Mouse (Mus musculus) lung, embryonic 14.5 days (tissue): ENCODE measurements around the gene Atp6v1b1. TPM values are rescaled to one million over a fixed set of nuclear protein-coding genes. Genes with fewer than 3 reads are reported as not detected.
A peak's percentile ranks its signal among the peaks of the same experiment; 100 is the strongest.

Experiments used
- ATAC-seq: fragments of 200-750 bp; cut with Nextera tagmentation; 2 replicates; pipeline ENCODE4 v1.8.0; 2017; ENCODE audit warnings: mild to moderate bottlenecking, moderate TSS enrichment, moderate library complexity; ENCODE audit not compliant: insufficient read depth
- DNase-seq: peaks from one replicate; pipeline ENCODE4 v3.0.0-alpha.2; 2015
- H3K27ac ChIP-seq: fragments of 300-500 bp; sonication (generic); 2 replicates; pipeline ENCODE4 v1.5.1; 2014; ENCODE audit warnings: low read depth, mild to moderate bottlenecking, moderate library complexity
- H3K27me3 ChIP-seq: fragments of 300-500 bp; sonication (generic); 2 replicates; pipeline ENCODE4 v1.6.1; 2014; ENCODE audit warnings: low read length, control low read depth; ENCODE audit not compliant: insufficient read depth
- H3K36me3 ChIP-seq: fragments of 300-500 bp; sonication (generic); 2 replicates; pipeline ENCODE4 v1.6.1; 2014; ENCODE audit warnings: control low read depth; ENCODE audit not compliant: insufficient read depth
- H3K4me1 ChIP-seq: fragments of 300-500 bp; sonication (generic); 2 replicates; pipeline ENCODE4 v1.6.1; 2014; ENCODE audit warnings: antibody characterized with exemption, control low read depth; ENCODE audit not compliant: insufficient read depth
- H3K4me2 ChIP-seq: fragments of 300-500 bp; sonication (generic); 2 replicates; pipeline ENCODE4 v1.6.1; 2014; ENCODE audit warnings: mild to moderate bottlenecking
- H3K4me3 ChIP-seq: fragments of 300-500 bp; sonication (generic); 2 replicates; pipeline ENCODE4 v1.5.1; 2014; ENCODE audit warnings: low read depth, low read length
- H3K9ac ChIP-seq: fragments of 300-500 bp; sonication (generic); 2 replicates; pipeline ENCODE4 v1.6.1; 2014
- H3K9me3 ChIP-seq: fragments of 300-500 bp; sonication (generic); 2 replicates; pipeline ENCODE4 v1.6.1; 2016; ENCODE audit warnings: low read depth, low read length, control low read depth
- CTCF ChIP-seq: IDR thresholded peaks from 2 replicates; pipeline ENCODE4 v1.5.1; 2016; ENCODE audit warnings: antibody characterized with exemption, low read depth
- WGBS: fragments of 180-500 bp; shearing (Covaris S2); extraction: QIAGEN DNeasy Blood & Tissue Kit; methylation state at CpG from one replicate; pipeline ENCODE4 v1.1.7; 2014; 5-methylcytosine and 5-hydroxymethylcytosine counted together
- polyA plus RNA-seq: library from polyadenylated mRNA; unstranded; fragments of >200 nt; fragmentation: Nextera tagmentation; extraction: Ambion mirVana; gene quantifications from 2 replicates; pipeline ENCODE4 v1.2.1, GENCODE M21; 2014

The Atp6v1b1 gene
- polyA plus RNA-seq, 1 experiment from 2014 or later: not detected

DNA sequence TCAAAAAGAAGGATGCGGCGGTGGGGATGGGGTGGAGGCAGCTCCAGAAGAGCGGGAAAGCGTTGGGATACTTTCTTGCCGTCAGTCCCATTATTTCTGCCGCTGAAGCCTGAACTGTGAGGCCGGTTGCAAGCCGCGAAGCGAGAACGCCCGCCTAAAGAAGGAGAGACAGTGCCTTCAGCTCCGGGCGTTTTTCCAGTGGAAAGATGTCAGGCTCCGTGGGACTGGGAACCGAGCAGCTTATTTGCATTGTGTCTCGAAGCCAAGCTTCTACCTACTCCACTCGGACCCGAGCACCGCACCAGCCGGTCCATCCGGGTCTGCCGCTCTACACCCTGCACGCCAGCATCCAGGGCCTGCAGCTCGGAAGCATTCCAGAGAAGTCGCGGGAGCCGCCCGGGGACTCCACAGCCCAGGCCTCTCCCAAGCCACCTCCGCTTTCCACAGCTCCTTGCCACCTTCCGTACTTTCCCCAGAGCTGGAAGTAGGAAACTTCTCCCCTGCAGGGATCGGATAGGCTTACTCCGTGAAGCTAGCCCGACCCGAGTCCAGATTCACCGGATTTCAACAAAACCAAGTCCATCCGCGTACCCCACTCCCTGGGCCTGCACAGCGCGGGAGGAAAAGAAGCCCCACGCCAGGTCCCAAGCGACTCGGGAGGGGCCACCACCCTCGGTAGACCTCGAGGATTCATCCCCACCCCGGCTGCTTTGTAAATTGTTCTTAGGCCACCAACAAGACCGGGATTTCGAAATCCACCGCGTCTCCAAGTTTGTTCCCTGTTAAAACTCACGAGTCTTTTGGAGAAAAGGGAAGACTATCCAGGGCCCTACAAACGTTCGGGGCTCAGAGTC is 40.4 kb upstream of the Atp6v1b1 start:
- under 1% methylated on average over 53 of the region's 53 CpGs for WGBS
- Histone ChIP-seq H3K4me2 (no peak overlapping the region; the same call in 1 of the 2 replicates), H3K36me3 (no peaks in the 10 kb centered on the region), H3K27me3 (peaks cover 95% of the 10 kb centered on the region), H3K4me1 (no peaks in the 10 kb centered on the region), H3K9ac (no peak overlapping the region), H3K9me3 (no peaks in the 10 kb centered on the region), H3K27ac (no peak overlapping the region), H3K4me3 (0 out of 2 replicates have a peak overlapping the region, but pooled peaks have one; percentile 2)
- no peak for TF ChIP-seq CTCF
- DNase-seq: peak; percentile 48
- peak; percentile 70; the same call in 1 of the 2 replicates for ATAC-seq

DNA sequence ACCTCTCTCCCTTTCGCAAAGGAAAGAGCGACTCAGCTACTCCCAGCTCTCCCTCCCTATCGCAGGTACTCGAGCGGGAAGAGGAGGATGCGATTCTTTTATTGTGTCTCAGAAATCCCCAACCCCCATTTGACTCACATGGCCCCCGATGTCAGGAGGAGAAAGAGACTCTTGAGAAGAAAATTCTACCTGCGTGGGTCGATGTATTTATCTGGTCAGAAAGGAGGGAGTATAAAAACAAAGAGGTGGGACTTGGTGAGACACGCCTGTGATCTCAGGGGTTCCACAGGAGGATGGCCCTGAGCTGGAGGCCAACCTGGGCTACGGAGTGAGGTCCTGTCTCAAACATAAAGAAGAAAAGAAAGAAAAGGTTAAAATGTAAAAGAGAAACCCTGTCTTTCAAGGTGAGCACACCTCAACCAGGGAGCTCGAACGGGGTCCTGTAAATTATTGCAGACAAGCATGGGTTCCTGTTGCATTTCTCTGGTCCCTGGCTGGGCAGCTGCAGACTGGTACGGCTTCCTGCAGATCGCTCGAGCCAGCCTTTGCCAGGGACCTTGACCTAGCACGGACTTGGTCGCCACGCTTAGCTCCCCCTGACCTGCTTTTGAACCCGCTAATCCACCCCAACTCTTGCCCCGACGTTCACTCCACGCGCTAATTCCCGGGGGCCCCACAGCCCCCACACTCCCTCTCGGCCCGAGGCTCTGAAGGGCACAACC is 39.6 kb upstream of the Atp6v1b1 start:
- no peak overlapping the region for H3K4me2 ChIP-seq
- no peak overlapping the region for H3K27ac ChIP-seq
- H3K4me1 ChIP-seq: no peaks in the 10 kb centered on the region
- 1% methylated on average over 27 of the region's 27 CpGs for WGBS
- no peak for DNase-seq
- no peak for ATAC-seq
- no peaks in the 10 kb centered on the region for H3K9me3 ChIP-seq
- H3K27me3 ChIP-seq: peaks cover 95% of the 10 kb centered on the region
- no peak overlapping the region for H3K4me3 ChIP-seq
- no peak overlapping the region for H3K9ac ChIP-seq
- no peaks in the 10 kb centered on the region for H3K36me3 ChIP-seq
- TF ChIP-seq CTCF: no peak

DNA sequence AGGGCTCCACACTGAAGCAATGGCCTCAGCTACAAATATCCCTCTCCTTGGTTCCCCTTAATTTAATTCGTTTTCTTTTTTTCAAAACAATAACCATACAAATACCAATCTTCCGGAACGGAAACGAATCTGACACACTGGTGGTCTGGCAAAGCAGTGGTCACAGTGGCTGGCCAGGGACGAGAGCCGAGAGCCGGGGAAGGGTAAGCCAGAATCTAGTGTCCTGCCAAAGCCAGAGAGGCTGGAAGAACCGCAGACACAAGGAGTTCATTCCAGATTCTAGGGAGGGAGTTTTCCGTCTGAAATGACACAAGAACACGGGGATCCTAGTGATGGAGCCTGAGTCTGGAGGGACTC is 39.1 kb upstream of the Atp6v1b1 start:
- ATAC-seq: no peak
- no peak overlapping the region for H3K4me2 ChIP-seq
- H3K4me1 ChIP-seq: no peaks in the 10 kb centered on the region
- H3K9me3 ChIP-seq: no peaks in the 10 kb centered on the region
- H3K9ac ChIP-seq: no peak overlapping the region
- peaks cover 95% of the 10 kb centered on the region for H3K27me3 ChIP-seq
- DNase-seq: no peak
- no peak for TF ChIP-seq CTCF
- H3K27ac ChIP-seq: no peak overlapping the region
- H3K36me3 ChIP-seq: no peaks in the 10 kb centered on the region
- WGBS: 2% methylated on average over 10 of the region's 10 CpGs
- H3K4me3 ChIP-seq: no peak overlapping the region

DNA sequence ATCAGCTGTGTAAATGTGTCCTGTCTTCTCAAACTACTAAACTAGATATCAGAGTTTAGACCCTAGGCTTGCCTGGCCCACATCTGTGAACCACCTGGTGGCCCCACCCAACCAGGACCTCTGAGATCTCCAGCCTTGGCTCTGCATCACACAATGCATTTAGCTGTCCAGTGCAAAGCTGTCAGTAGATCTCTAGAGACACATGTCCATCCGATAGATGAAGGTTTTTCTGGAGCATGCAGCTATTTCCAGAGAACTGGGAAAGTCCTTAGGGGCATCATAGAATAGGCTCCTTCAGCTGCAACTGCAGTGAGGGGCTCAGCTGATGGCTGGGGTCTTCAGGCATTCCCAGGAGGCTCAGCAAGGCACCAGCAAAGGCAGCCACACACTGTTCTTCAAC is 38.5 kb upstream of the Atp6v1b1 start:
- WGBS: 7% methylated on average over 1 of the region's 1 CpGs
- Histone ChIP-seq H3K4me1 (no peaks in the 10 kb centered on the region), H3K9ac (no peak overlapping the region), H3K4me3 (no peak overlapping the region), H3K9me3 (no peaks in the 10 kb centered on the region), H3K36me3 (no peaks in the 10 kb centered on the region), H3K4me2 (no peak overlapping the region), H3K27ac (no peak overlapping the region), H3K27me3 (peaks cover 95% of the 10 kb centered on the region)
- no peak for TF ChIP-seq CTCF
- ATAC-seq: no peak
- DNase-seq: no peak

DNA sequence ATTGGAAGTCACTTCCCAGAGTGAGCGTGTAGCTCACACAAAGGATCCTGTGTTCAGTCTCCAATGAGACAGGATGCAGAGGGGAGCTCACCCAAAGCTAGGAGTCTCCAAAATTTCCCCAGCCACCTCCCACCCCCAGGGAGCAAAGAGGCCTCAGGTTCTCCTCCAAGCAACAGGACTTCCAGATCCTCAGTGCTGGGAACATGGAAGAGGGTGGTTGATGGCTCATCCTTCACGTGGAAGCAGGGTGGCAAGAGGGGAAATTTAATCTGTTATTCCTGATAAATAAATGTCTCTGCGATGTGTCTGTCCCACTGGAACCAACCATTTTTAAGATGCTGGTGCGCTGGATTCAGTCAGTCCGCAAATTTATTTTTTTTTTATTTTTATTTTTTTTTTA is 38.1 kb upstream of the Atp6v1b1 start:
- DNase-seq: no peak
- Histone ChIP-seq H3K27me3 (peaks cover 95% of the 10 kb centered on the region), H3K36me3 (no peaks in the 10 kb centered on the region), H3K4me1 (no peaks in the 10 kb centered on the region), H3K9ac (no peak overlapping the region), H3K4me2 (no peak overlapping the region), H3K4me3 (no peak overlapping the region), H3K27ac (no peak overlapping the region), H3K9me3 (no peaks in the 10 kb centered on the region)
- no peak for TF ChIP-seq CTCF
- 16% methylated on average over 5 of the region's 5 CpGs for WGBS
- no peak for ATAC-seq

DNA sequence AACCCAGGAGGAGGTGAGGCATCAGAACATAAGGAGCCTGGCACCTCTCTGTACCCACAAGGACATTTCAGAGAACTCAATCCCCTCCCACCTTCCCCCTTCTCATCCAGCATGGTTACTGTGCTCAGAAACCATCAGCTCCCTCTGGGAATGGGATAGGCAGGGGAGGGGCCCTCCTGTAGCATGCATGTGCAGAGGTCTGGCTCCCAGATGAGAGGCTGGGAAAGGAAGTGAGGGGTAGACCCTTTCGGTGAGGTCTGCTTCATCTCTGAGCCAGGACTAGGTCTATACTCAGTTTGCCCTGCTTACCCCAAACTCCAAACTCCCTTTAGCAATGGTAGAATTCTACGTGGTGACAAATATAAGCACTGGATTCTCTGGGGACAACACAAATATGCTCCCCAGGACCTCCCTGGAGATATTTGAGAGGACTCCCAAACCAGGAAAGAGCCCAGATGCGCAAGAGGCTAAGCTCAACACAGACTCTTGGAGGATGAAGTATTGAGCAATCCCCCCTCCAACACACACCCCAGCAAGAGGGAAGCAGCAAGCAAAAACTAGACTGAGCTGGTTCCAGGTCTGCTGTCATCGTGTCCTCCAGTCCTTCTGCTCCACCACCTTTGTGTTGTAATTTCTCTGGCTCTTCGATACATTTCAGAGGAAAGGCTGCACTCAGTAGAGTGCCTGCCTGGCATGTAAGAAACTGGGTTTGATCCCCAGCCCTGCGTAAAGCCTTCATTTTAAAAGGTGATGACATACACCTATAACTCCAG is 34.9 kb upstream of the Atp6v1b1 start:
- DNase-seq: no peak
- no peak for TF ChIP-seq CTCF
- ATAC-seq: no peak

More for the DNA sequence above, 34.9 kb upstream of the Atp6v1b1 start:
- Histone ChIP-seq H3K4me2 (no peak overlapping the region), H3K4me1 (no peaks in the 10 kb centered on the region), H3K9me3 (no peaks in the 10 kb centered on the region), H3K36me3 (no peaks in the 10 kb centered on the region), H3K4me3 (no peak overlapping the region), H3K9ac (no peak overlapping the region), H3K27ac (no peak overlapping the region), H3K27me3 (peaks cover 100% of the 10 kb centered on the region)
- WGBS: 8% methylated on average over 6 of the region's 6 CpGs
